Mouse (Mus musculus) CH12.LX (cell line): ENCODE results near the gene Wdfy2. TPM values are rescaled to one million over a fixed set of nuclear protein-coding genes. Genes with fewer than 3 reads are reported as not detected.

Experiments used
- DNase-seq: peaks from one replicate; pipeline ENCODE4 v3.0.0-alpha.2; 2013; ENCODE audit errors: extremely low read depth
- H3K27ac ChIP-seq: 2 replicates; pipeline ENCODE4 v1.5.1; 2012; ENCODE audit warnings: low read depth, mild to moderate bottlenecking, control low read depth, moderate library complexity; ENCODE audit not compliant: insufficient read depth
- H3K27me3 ChIP-seq: replicated peaks from 2 replicates; pipeline ENCODE3; 2012; ENCODE audit warnings: inconsistent platforms
- H3K36me3 ChIP-seq, 2 experiments: replicated peaks in 1 of 2; 2 replicates each; pipeline versions ENCODE3 to v1.6.1; 2012; ENCODE audit warnings: inconsistent platforms in 1 of 2, low read length in 1 of 2, mild to moderate bottlenecking in 1 of 2, mixed read lengths in 1 of 2, moderate library complexity in 1 of 2; ENCODE audit not compliant: control insufficient read depth in 1 of 2, insufficient read depth in 1 of 2
- H3K4me1 ChIP-seq, 2 experiments: 2 replicates each; pipeline ENCODE4 v1.6.1; 2012; ENCODE audit warnings: inconsistent platforms in 1 of 2, moderate library complexity in 1 of 2; ENCODE audit not compliant: insufficient read depth in 2 of 2, control insufficient read depth in 1 of 2
- H3K4me2 ChIP-seq: 2 replicates; pipeline ENCODE4 v1.6.1; 2012; ENCODE audit warnings: low read depth, mild to moderate bottlenecking, control low read depth; ENCODE audit not compliant: poor library complexity, insufficient read depth, severe bottlenecking
- H3K4me3 ChIP-seq, 3 experiments: fragments of 150-350 bp in 1 of 3; sonication (generic) in 1 of 3; replicated peaks in 1 of 3; 2 replicates each; pipeline versions ENCODE3 to v1.5.1; 2011 to 2012; ENCODE audit warnings: low read depth in 2 of 3, low read length in 2 of 3, mild to moderate bottlenecking in 2 of 3, moderate library complexity in 2 of 3, control low read depth in 1 of 3, improper control_type of control experiment in 1 of 3, inconsistent platforms in 1 of 3, mixed read lengths in 1 of 3; ENCODE audit not compliant: poor library complexity in 1 of 3
- H3K79me2 ChIP-seq: replicated peaks from 2 replicates; pipeline ENCODE4 v1.6.1; 2012; ENCODE audit warnings: mild to moderate bottlenecking, moderate library complexity; ENCODE audit not compliant: control insufficient read depth, poor library complexity, insufficient read depth, severe bottlenecking; ENCODE audit errors: extremely low read depth
- H3K9ac ChIP-seq: 2 replicates; pipeline ENCODE4 v1.6.1; 2012; ENCODE audit warnings: low read depth, mild to moderate bottlenecking, control low read depth, moderate library complexity; ENCODE audit not compliant: insufficient read depth
- H3K9me3 ChIP-seq: replicated peaks from 2 replicates; pipeline ENCODE3; 2012; ENCODE audit warnings: low read length, inconsistent platforms, mixed read lengths
- E2F4 ChIP-seq: IDR thresholded peaks from 2 replicates; pipeline ENCODE4 v1.6.1; 2011; ENCODE audit warnings: low read depth, low read length, improper control_type of control experiment; ENCODE audit not compliant: insufficient replicate concordance
- ETS1 ChIP-seq: conservative IDR thresholded peaks from 2 replicates; pipeline ENCODE4 v1.6.1; 2012; ENCODE audit warnings: low read depth, mild to moderate bottlenecking, inconsistent platforms, low read length, improper control_type of control experiment, moderate library complexity
- IRF4 ChIP-seq: IDR thresholded peaks from 2 replicates; pipeline ENCODE4 v1.6.1; 2014; ENCODE audit warnings: low read depth, mild to moderate bottlenecking, inconsistent platforms, low read length, improper control_type of control experiment
- JUN ChIP-seq: IDR thresholded peaks from 2 replicates; pipeline ENCODE4 v1.6.1; 2011; ENCODE audit warnings: low read depth, mild to moderate bottlenecking, low read length, improper control_type of control experiment, moderate library complexity; ENCODE audit not compliant: insufficient read depth
- KAT2A ChIP-seq: IDR thresholded peaks from 2 replicates; pipeline ENCODE4 v1.6.1; 2012; ENCODE audit warnings: low read length, improper control_type of control experiment, inconsistent platforms; ENCODE audit not compliant: insufficient replicate concordance
- MAZ ChIP-seq: IDR thresholded peaks from 2 replicates; pipeline ENCODE4 v1.6.1; 2012; ENCODE audit warnings: low read depth, mild to moderate bottlenecking, inconsistent platforms, low read length, improper control_type of control experiment, moderate library complexity
- MEF2A ChIP-seq: IDR thresholded peaks from 2 replicates; pipeline ENCODE4 v1.6.1; 2014; ENCODE audit warnings: low read depth, mild to moderate bottlenecking, inconsistent platforms, low read length, improper control_type of control experiment, borderline replicate concordance
- MXI1 ChIP-seq: IDR thresholded peaks from 2 replicates; pipeline ENCODE4 v1.6.1; 2011; ENCODE audit warnings: mild to moderate bottlenecking, low read depth, low read length, improper control_type of control experiment
- PAX5 ChIP-seq: IDR thresholded peaks from 2 replicates; pipeline ENCODE4 v1.6.1; 2012; ENCODE audit warnings: low read length, inconsistent platforms, mixed read lengths
- RAD21 ChIP-seq: IDR thresholded peaks from 2 replicates; pipeline ENCODE4 v1.6.1; 2011; ENCODE audit warnings: low read depth, mild to moderate bottlenecking, low read length, improper control_type of control experiment, moderate library complexity
- RCOR1 ChIP-seq: conservative IDR thresholded peaks from 2 replicates; pipeline ENCODE4 v1.6.1; 2012; ENCODE audit warnings: low read depth, mild to moderate bottlenecking, inconsistent platforms, low read length, improper control_type of control experiment
- SIN3A ChIP-seq: IDR thresholded peaks from 2 replicates; pipeline ENCODE4 v1.6.1; 2012; ENCODE audit warnings: low read length, improper control_type of control experiment, inconsistent platforms
- SMC3 ChIP-seq: IDR thresholded peaks from 2 replicates; pipeline ENCODE4 v1.6.1; 2011; ENCODE audit warnings: low read depth, low read length, improper control_type of control experiment
- TBP ChIP-seq: conservative IDR thresholded peaks from 2 replicates; pipeline ENCODE4 v1.6.1; 2011; ENCODE audit warnings: low read depth, low read length, improper control_type of control experiment
- UBTF ChIP-seq: IDR thresholded peaks from 2 replicates; pipeline ENCODE4 v1.6.1; 2012; ENCODE audit warnings: low read depth, mild to moderate bottlenecking, inconsistent platforms, low read length, improper control_type of control experiment, moderate library complexity
- USF1 ChIP-seq: IDR thresholded peaks from 2 replicates; pipeline ENCODE4 v1.6.1; 2014; ENCODE audit warnings: low read depth, mild to moderate bottlenecking, inconsistent platforms, low read length, improper control_type of control experiment
- USF2 ChIP-seq: conservative IDR thresholded peaks from 2 replicates; pipeline ENCODE4 v1.6.1; 2011; ENCODE audit warnings: low read depth, low read length, improper control_type of control experiment
- ZKSCAN1 ChIP-seq: IDR thresholded peaks from 2 replicates; pipeline ENCODE4 v1.6.1; 2012; ENCODE audit warnings: low read depth, inconsistent platforms, low read length, improper control_type of control experiment, borderline replicate concordance
- ZNF384 ChIP-seq: IDR thresholded peaks from 2 replicates; pipeline ENCODE4 v1.6.1; 2012; ENCODE audit warnings: low read depth, low read length, improper control_type of control experiment, inconsistent platforms
- dilution Hi-C: fragments of 300-500 bp; cut with MboI; formaldehyde crosslinking; loops from 2 replicates; pipeline ENCODE4 v1.14.3; 2020; ENCODE audit warnings: low sequenced_read_pairs; ENCODE audit not compliant: extremely low pct_unique_long_range_greater_than_20kb, extremely low pct_ligation_motif_present
- in situ Hi-C: fragments of 300-500 bp; cut with MboI; formaldehyde crosslinking; loops from 3 replicates; pipeline ENCODE4 v1.14.3; 2019; ENCODE audit warnings: low sequenced_read_pairs, low pct_ligation_motif_present, low pct_unique_long_range_greater_than_20kb, mixed read lengths
- polyA plus RNA-seq: library from polyadenylated mRNA; unstranded; fragments of >175 nt; gene quantifications from 2 replicates; pipeline ENCODE4 v1.2.1, GENCODE M21; 2012; ENCODE audit warnings: low read depth; ENCODE audit not compliant: insufficient read length
- total RNA-seq, 2 experiments: library from RNA; depleted of rRNA; stranded (reverse); fragments of 300-350 nt in 1 of 2; fragments of >200 nt in 1 of 2; gene quantifications; 2 replicates each; pipeline ENCODE4 v1.2.3; 2012 to 2014

The Wdfy2 gene
- total and polyA plus RNA-seq, 3 experiments, result 6.3 to 6.7 (median 6.6) TPM

GRCm38 (mm10) chr14:62842976-62843375 lies 5.5 kb downstream of the Wdfy2 start:
- TF ChIP-seq SIN3A, result no peak
- no peak for TF ChIP-seq TBP
- peak; percentile 49; the same call in 1 of the 2 replicates for TF ChIP-seq ETS1
- Histone ChIP-seq H3K27me3 (no peaks in the 10 kb centered on the region), H3K4me2 (peak overlapping the region; percentile 63), H3K4me3 (no peak overlapping the region), H3K9me3 (peaks cover 5% of the 10 kb centered on the region), H3K4me1 (peaks cover 13 to 54% of the 10 kb centered on the region in 2 experiments; a peak in 3 of 4 replicates), H3K79me2 (peaks cover 3% of the 10 kb centered on the region; the same call in 1 of the 2 replicates), H3K27ac (peak overlapping the region; percentile 53; the same call in 1 of the 2 replicates), H3K9ac (no peak overlapping the region), H3K36me3 (peaks cover 0 to 11% of the 10 kb centered on the region in 2 experiments)
- DNase-seq, result peak; percentile 58
- in situ Hi-C loops (loop anchor here (10.0 kb wide), 1 partner anchor 82 kb away; no protein-coding TSS in a partner anchor), dilution Hi-C loops (no loop called here)

GRCm38 (mm10) chr14:62844226-62844625 lies 6.7 kb downstream of the Wdfy2 start:
- no peaks in the 10 kb centered on the region for H3K27me3 ChIP-seq
- peaks cover 13 to 50% of the 10 kb centered on the region in 2 experiments; a peak in 3 of 4 replicates for H3K4me1 ChIP-seq
- peaks cover 3% of the 10 kb centered on the region; the same call in 1 of the 2 replicates for H3K79me2 ChIP-seq
- peaks cover 0 to 11% of the 10 kb centered on the region in 2 experiments for H3K36me3 ChIP-seq
- no peak overlapping the region for H3K4me2 ChIP-seq
- TF ChIP-seq KAT2A (no peak), ZKSCAN1 (no peak), USF2 (no peak), PAX5 (no peak), IRF4 (no peak), JUN (no peak), SMC3 (no peak), MXI1 (no peak), UBTF (no peak), ZNF384 (no peak), E2F4 (no peak), MEF2A (no peak), RAD21 (no peak), MAZ (no peak), RCOR1 (no peak), USF1 (no peak)
- H3K4me3 ChIP-seq, result no peak overlapping the region
- H3K27ac ChIP-seq, result no peak overlapping the region
- in situ Hi-C loops (loop anchor here (10.0 kb wide), 1 partner anchor 81 kb away; no protein-coding TSS in a partner anchor), dilution Hi-C loops (no loop called here)
- no peak overlapping the region for H3K9ac ChIP-seq
- peaks cover 14% of the 10 kb centered on the region for H3K9me3 ChIP-seq
- DNase-seq, result no peak
